Mouse (Mus musculus) layer of hippocampus, adult 8-10 months (tissue): ENCODE results near the gene AC124502.3. TPM values are rescaled to one million over a fixed set of nuclear protein-coding genes. Genes with fewer than 3 reads are reported as not detected.

Source experiments
- DNase-seq, 2 experiments: peaks; one replicate each; pipeline ENCODE4 v3.0.0; 2022; ENCODE audit warnings: low spot score in 2 of 2
- total RNA-seq, 4 experiments: library from RNA; stranded (reverse); gene quantifications; 2 replicates each; pipeline ENCODE4 v1.2.4; 2022

Gene AC124502.3
- total RNA-seq, 4 experiments from 2014 or later: 4.4 to 10.0 (median 6.3) TPM

- DNase-seq: no peak
Measured at GRCm38 (mm10) chr19:5058801-5059771, 20.4 kb downstream of the AC124502.3 start.

GRCm38 (mm10) chr19:5060365-5061330 is 22.0 kb downstream of the AC124502.3 start:
- no peak for DNase-seq

GRCm38 (mm10) chr19:5062041-5062440 is 23.4 kb downstream of the AC124502.3 start:
- no peak for DNase-seq

- DNase-seq: no peak
Measured at GRCm38 (mm10) chr19:5062446-5062845, 23.8 kb downstream of the AC124502.3 start.

- no peak for DNase-seq
Measured at GRCm38 (mm10) chr19:5065104-5065503, 26.4 kb downstream of the AC124502.3 start.

GRCm38 (mm10) chr19:5067040-5067799 is 28.5 kb downstream of the AC124502.3 start:
- no peak for DNase-seq

GRCm38 (mm10) chr19:5067867-5068569 is 29.3 kb downstream of the AC124502.3 start, which contains the start of gene Cd248:
Gene Cd248 (plus strand): TSS chr19:5068078.
- DNase-seq: peak in 1 of 2 experiments; percentile 11

- DNase-seq: no peak
Measured at GRCm38 (mm10) chr19:5068570-5069234, 30.0 kb downstream of the AC124502.3 start.

- no peak for DNase-seq
Measured at GRCm38 (mm10) chr19:5069486-5069885, 30.8 kb downstream of the AC124502.3 start.

GRCm38 (mm10) chr19:5069978-5070377 is 31.3 kb downstream of the AC124502.3 start:
- no peak for DNase-seq

GRCm38 (mm10) chr19:5071077-5071476 is 32.4 kb downstream of the AC124502.3 start:
- DNase-seq: no peak

- DNase-seq: no peak
Measured at GRCm38 (mm10) chr19:5071545-5072369, 33.1 kb downstream of the AC124502.3 start.

- DNase-seq: no peak
Measured at GRCm38 (mm10) chr19:5072389-5073019, 33.8 kb downstream of the AC124502.3 start.

- DNase-seq: no peak
Measured at GRCm38 (mm10) chr19:5073028-5073427, 34.3 kb downstream of the AC124502.3 start.

- no peak for DNase-seq
Measured at GRCm38 (mm10) chr19:5073518-5073917, 34.8 kb downstream of the AC124502.3 start.

GRCm38 (mm10) chr19:5079279-5079678 is 40.6 kb downstream of the AC124502.3 start:
- DNase-seq: no peak

GRCm38 (mm10) chr19:5082005-5082404 is 43.3 kb downstream of the AC124502.3 start:
- no peak for DNase-seq

GRCm38 (mm10) chr19:5082596-5082995 is 43.9 kb downstream of the AC124502.3 start:
- no peak for DNase-seq
